Mouse (Mus musculus): ENCODE measurements around the gene Tex45. TPM values are rescaled to one million over a fixed set of nuclear protein-coding genes. Genes with fewer than 3 reads are reported as not detected.

Tex45 gene
- total and polyA plus RNA-seq, 3 experiments, result 0.06 to 0.12 TPM; not detected in 1

GRCm38 (mm10) chr8:3482240-3482740 is 11.6 kb downstream of the Tex45 start:
- Histone ChIP-seq H3K79me2 (ENCODE audit: control insufficient read depth, insufficient read depth, low read length, poor library complexity) (no peaks in the 10 kb centered on the region), H3K4me3 (ENCODE audit: control insufficient read depth in 1 of 2, insufficient read depth in 1 of 2, low read depth in 2 of 2, low read length in 2 of 2) (peak overlapping the region; percentile 19 to 41), H3K4me1 (ENCODE audit: control insufficient read depth in 1 of 2, insufficient read depth in 2 of 2, low read length in 2 of 2) (peaks cover 0 to 10% of the 10 kb centered on the region in 2 experiments; a peak in 2 of 4 replicates), H3K9ac (ENCODE audit: control insufficient read depth, low read depth, low read length, poor library complexity, severe bottlenecking) (no peak overlapping the region), H3K36me3 (ENCODE audit: control insufficient read depth in 1 of 2, insufficient read depth in 2 of 2, low read length in 2 of 2) (peaks cover 0 to 10% of the 10 kb centered on the region in 2 experiments; a peak in 1 of 4 replicates), H3K9me3 (replicated peaks; ENCODE audit: insufficient read depth, low read length) (no peaks in the 10 kb centered on the region), H3K27ac (ENCODE audit: control insufficient read depth, low read depth, low read length) (no peak overlapping the region; the same call in 1 of the 2 replicates), H3K27me3 (ENCODE audit: control insufficient read depth in 1 of 2, insufficient read depth in 2 of 2, low read length in 2 of 2) (no peaks in the 10 kb centered on the region)
- DNase-seq (ENCODE audit: low read depth, low spot score), result peak; percentile 76
- TF ChIP-seq SIN3A (IDR thresholded peaks at IDR 0.05; ENCODE audit: low read length) (no peak), KAT2A (conservative IDR thresholded peaks at IDR 0.05; ENCODE audit: low read depth, low read length) (no peak), MAZ (IDR thresholded peaks at IDR 0.05; ENCODE audit: low read depth, low read length) (no peak), NRF1 (IDR thresholded peaks at IDR 0.05; ENCODE audit: insufficient read depth, low read depth, low read length, poor library complexity, severe bottlenecking) (no peak), UBTF (IDR thresholded peaks at IDR 0.05; ENCODE audit: borderline replicate concordance, insufficient read depth, low read depth, low read length) (no peak), ZMIZ1 (IDR thresholded peaks at IDR 0.05; ENCODE audit: low read depth, low read length) (no peak), NELFE (IDR thresholded peaks at IDR 0.05; ENCODE audit: low read depth, low read length) (no peak), ETS1 (IDR thresholded peaks at IDR 0.05; ENCODE audit: low read depth, low read length) (no peak), MAFK (IDR thresholded peaks at IDR 0.05; ENCODE audit: borderline replicate concordance, low read depth, low read length) (no peak), SMC3 (IDR thresholded peaks at IDR 0.05; ENCODE audit: low read depth, low read length) (no peak), POLR2A (IDR thresholded peaks at IDR 0.05; ENCODE audit: control insufficient read depth in 1 of 2, insufficient read depth in 1 of 2, low read depth in 1 of 2, low read length in 2 of 2, poor library complexity in 1 of 2) (peak in 1 of 2 experiments; percentile 27; a peak in 1 of 4 replicates), MYC (IDR thresholded peaks at IDR 0.05; ENCODE audit: low read depth, low read length) (no peak), EP300 (IDR thresholded peaks at IDR 0.05; ENCODE audit: low read depth in 1 of 2, low read length in 2 of 2) (peak in 1 of 2 experiments; percentile 62; a peak in 3 of 4 replicates), E2F4 (IDR thresholded peaks at IDR 0.05; ENCODE audit: borderline replicate concordance, low read depth, low read length) (no peak), BHLHE40 (IDR thresholded peaks at IDR 0.05; ENCODE audit: borderline replicate concordance, low read depth, low read length) (no peak), CHD1 (IDR thresholded peaks at IDR 0.05; ENCODE audit: low read depth, low read length) (no peak), USF2 (IDR thresholded peaks at IDR 0.05; ENCODE audit: borderline replicate concordance in 1 of 2, insufficient read depth in 1 of 2, low read depth in 1 of 2, low read length in 2 of 2) (no peak), MXI1 (IDR thresholded peaks at IDR 0.05; ENCODE audit: low read depth, low read length) (no peak), RAD21 (IDR thresholded peaks at IDR 0.05; ENCODE audit: low read depth, low read length) (no peak), ZNF384 (IDR thresholded peaks at IDR 0.05; ENCODE audit: low read depth, low read length) (no peak), MAX (IDR thresholded peaks at IDR 0.05; ENCODE audit: low read length) (no peak), MEF2A (IDR thresholded peaks at IDR 0.05; ENCODE audit: extremely low read depth, insufficient replicate concordance, low read depth, low read length, poor library complexity, severe bottlenecking) (no peak), POLR2AphosphoS2 (IDR thresholded peaks at IDR 0.05; ENCODE audit: low read length) (no peak), TBP (IDR thresholded peaks at IDR 0.05; ENCODE audit: low read depth, low read length) (0 out of 2 replicates have a peak, but pooled peaks have one; percentile 12), TAL1 (IDR thresholded peaks at IDR 0.05; ENCODE audit: low read length) (peak; percentile 48), GABPA (IDR thresholded peaks at IDR 0.05; ENCODE audit: low read depth, low read length) (no peak), CTCF (IDR thresholded peaks at IDR 0.05 in 2 of 3, conservative IDR thresholded peaks at IDR 0.05 in 1 of 3; ENCODE audit: control insufficient read depth in 1 of 3, insufficient read depth in 1 of 3, low read depth in 2 of 3, low read length in 3 of 3, poor library complexity in 1 of 3, severe bottlenecking in 1 of 3) (no peak), POLR2AphosphoS5 (IDR thresholded peaks at IDR 0.05; ENCODE audit: borderline replicate concordance, low read depth, low read length) (no peak), CHD2 (IDR thresholded peaks at IDR 0.05; ENCODE audit: low read length) (no peak), MYB (IDR thresholded peaks at IDR 0.05; ENCODE audit: low read depth, low read length) (no peak), JUND (IDR thresholded peaks at IDR 0.05; ENCODE audit: low read depth, low read length) (no peak), ELF1 (IDR thresholded peaks at IDR 0.05; ENCODE audit: low read depth, low read length) (no peak), GATA1 (IDR thresholded peaks at IDR 0.05; ENCODE audit: low read depth, low read length) (peak; percentile 80), ZKSCAN1 (IDR thresholded peaks at IDR 0.05; ENCODE audit: low read depth, low read length) (no peak), HCFC1 (IDR thresholded peaks at IDR 0.05; ENCODE audit: low read depth, low read length) (peak; percentile 32; the same call in 1 of the 2 replicates), ZC3H11A (IDR thresholded peaks at IDR 0.05; ENCODE audit: low read depth, low read length) (no peak), USF1 (IDR thresholded peaks at IDR 0.05; ENCODE audit: low read depth, low read length) (no peak)

All from MEL (cell line).